Mouse (Mus musculus) liver, adult 2 months (tissue): ENCODE measurements at regions not wholly inside any gene's neighbourhood (a gene's known extent, or its start where the extent isn't known, plus 50 kb on each side); places are given as distances from the start of the nearest gene placed in this dataset.

ENCODE experiments used
- CTCF ChIP-seq: fragments of 200-500 bp; IDR thresholded peaks from 2 replicates; pipeline ENCODE4 v1.5.1; 2011; ENCODE audit warnings: low read depth, low read length, control low read depth
- POLR2A ChIP-seq: fragments of 200-500 bp; IDR thresholded peaks from 2 replicates; pipeline ENCODE4 v1.6.1; 2011; ENCODE audit warnings: low read length, control low read depth; ENCODE audit not compliant: insufficient read depth; ENCODE audit errors: extremely low read depth

GRCm38 (mm10) chr1:94263313-94263712, 211.0 kb upstream of the Pdcd1 start:
- TF ChIP-seq CTCF (no peak), POLR2A (no peak)
